Mouse (Mus musculus): ENCODE measurements around the gene Sct. TPM values are rescaled to one million over a fixed set of nuclear protein-coding genes. Genes with fewer than 3 reads are reported as not detected.
A peak's percentile ranks its signal among the peaks of the same experiment; 100 is the strongest.

Gene Sct
- total RNA-seq (2021): not detected in 2 replicates
- long read RNA-seq: 0 reads

- peak; percentile 23 for DNase-seq
Measured at GRCm38 (mm10) chr7:141278766-141279590, at the start of gene Sct. TSS of gene Sct (minus strand) at chr7:141279133.

- no peak for DNase-seq
Measured at GRCm38 (mm10) chr7:141328373-141328990, 49.5 kb upstream of the Sct start.

- peak; percentile 99 for DNase-seq
Measured at GRCm38 (mm10) chr7:141327469-141328372, 48.8 kb upstream of the Sct start, which contains the start of the genes Deaf1 and Tmem80. TSS of gene Deaf1 (minus strand) at chr7:141327690. TSS of gene Tmem80 (plus strand) at chr7:141327739.

GRCm38 (mm10) chr7:141326546-141327446, 47.9 kb upstream of the Sct start:
- DNase-seq: no peak

- DNase-seq: no peak
Measured at GRCm38 (mm10) chr7:141324686-141325085, 45.8 kb upstream of the Sct start.

- DNase-seq: no peak
Measured at GRCm38 (mm10) chr7:141319446-141319845, 40.5 kb upstream of the Sct start.

GRCm38 (mm10) chr7:141317619-141318132, 38.7 kb upstream of the Sct start:
- no peak for DNase-seq

- peak; percentile 35 for DNase-seq
Measured at GRCm38 (mm10) chr7:141315974-141316373, 37.0 kb upstream of the Sct start.

- DNase-seq: no peak
Measured at GRCm38 (mm10) chr7:141315076-141315475, 36.1 kb upstream of the Sct start.

GRCm38 (mm10) chr7:141314416-141314815, 35.5 kb upstream of the Sct start:
- peak; percentile 49 for DNase-seq

GRCm38 (mm10) chr7:141304537-141304936, 25.6 kb upstream of the Sct start:
- DNase-seq: no peak

- no peak for DNase-seq
Measured at GRCm38 (mm10) chr7:141302702-141303268, 23.9 kb upstream of the Sct start.

- peak; percentile 39 for DNase-seq
Measured at GRCm38 (mm10) chr7:141301386-141301785, 22.5 kb upstream of the Sct start.

GRCm38 (mm10) chr7:141299175-141299574, 20.2 kb upstream of the Sct start:
- DNase-seq: no peak

- DNase-seq: no peak
Measured at GRCm38 (mm10) chr7:141297926-141298650, 19.2 kb upstream of the Sct start.

- DNase-seq: no peak
Measured at GRCm38 (mm10) chr7:141294479-141294878, 15.5 kb upstream of the Sct start.

- peak; percentile 63 for DNase-seq
Measured at GRCm38 (mm10) chr7:141293852-141294471, 15.0 kb upstream of the Sct start.

- no peak for DNase-seq
Measured at GRCm38 (mm10) chr7:141292583-141293388, 13.9 kb upstream of the Sct start.

Data from adrenal gland, postnatal 25 days (tissue).